Mouse (Mus musculus): ENCODE data around the gene Zfp408.

The Zfp408 gene

GRCm38 (mm10) chr2:91649553-91650359 lies at the start of gene Zfp408, which contains the start of gene Arhgap1:
TSS of gene Zfp408 (minus strand) at chr2:91649791.
TSS of gene Arhgap1 (plus strand) at chr2:91649860.
- peak; percentile 99 for DNase-seq (ENCODE audit: extremely low spot score, low spot score)

GRCm38 (mm10) chr2:91699225-91699624 lies 49.6 kb upstream of the Zfp408 start:
- no peak for DNase-seq (ENCODE audit: extremely low spot score, low spot score)

DNA sequence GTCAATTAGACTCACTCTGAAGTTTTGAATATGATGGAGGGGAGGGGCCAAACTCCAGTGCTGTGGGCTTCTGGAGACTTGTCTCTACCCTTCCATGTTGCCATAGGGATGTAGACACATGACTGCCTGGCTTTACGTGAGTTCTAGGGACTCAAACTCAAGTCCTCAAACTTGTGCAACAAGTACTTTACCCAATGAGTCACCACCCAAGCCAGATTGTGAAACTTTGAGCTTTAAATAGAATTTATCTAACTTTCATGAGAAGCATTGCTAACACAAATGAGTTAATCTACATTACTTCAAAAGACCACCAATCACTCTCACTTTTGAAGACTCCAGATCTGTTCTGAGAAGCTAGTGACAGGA lies 46.6 kb upstream of the Zfp408 start:
- DNase-seq (ENCODE audit: extremely low spot score, low spot score): no peak

GRCm38 (mm10) chr2:91695436-91696224 lies 46.0 kb upstream of the Zfp408 start:
- no peak for DNase-seq (ENCODE audit: extremely low spot score, low spot score)

- DNase-seq (ENCODE audit: extremely low spot score, low spot score): no peak
Observed at GRCm38 (mm10) chr2:91689452-91689851, 39.9 kb upstream of the Zfp408 start.

GRCm38 (mm10) chr2:91683919-91684318 lies 34.3 kb upstream of the Zfp408 start:
- DNase-seq (ENCODE audit: extremely low spot score, low spot score): no peak

GRCm38 (mm10) chr2:91682850-91683249 lies 33.3 kb upstream of the Zfp408 start:
- DNase-seq (ENCODE audit: extremely low spot score, low spot score): no peak

DNA sequence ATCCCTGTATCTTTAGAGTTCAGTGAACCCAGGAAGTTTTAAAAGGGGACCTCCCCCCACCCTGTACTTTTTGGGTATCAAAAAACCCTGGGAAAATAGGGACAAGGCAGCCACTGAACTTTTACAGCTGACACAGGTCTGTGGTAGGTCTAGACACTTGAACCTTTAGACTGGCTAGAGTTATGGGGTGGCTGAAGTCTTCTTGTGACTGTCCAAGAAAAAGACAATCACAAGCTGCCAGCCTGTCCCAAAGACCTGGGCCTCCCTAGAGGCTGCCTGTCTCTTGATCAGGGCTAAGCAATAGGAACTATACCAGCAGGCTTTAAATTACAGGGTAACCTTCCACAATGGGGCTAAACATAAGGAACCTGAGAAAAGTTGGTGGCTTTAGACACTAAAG lies 27.4 kb upstream of the Zfp408 start:
- DNase-seq (ENCODE audit: extremely low spot score, low spot score): no peak

DNA sequence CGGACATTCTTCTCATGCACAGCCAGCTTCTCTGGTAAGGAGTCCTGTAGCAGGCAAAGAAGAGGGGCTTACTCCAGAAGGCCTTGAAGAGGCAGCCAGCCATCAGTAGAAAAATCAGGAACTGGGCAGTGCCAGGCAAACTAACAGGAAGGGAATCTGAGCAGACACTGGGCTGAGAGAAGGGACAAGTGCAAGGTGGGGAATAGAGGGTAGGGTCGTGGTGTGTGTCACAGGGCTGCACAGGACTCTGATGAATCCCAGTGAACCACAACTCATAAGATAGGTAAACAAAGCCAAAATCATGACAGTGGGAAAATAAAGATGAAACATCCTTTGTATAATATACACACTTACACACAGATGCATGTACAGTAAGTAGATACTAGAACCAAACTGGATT lies 26.8 kb upstream of the Zfp408 start:
- DNase-seq (ENCODE audit: extremely low spot score, low spot score): no peak

DNA sequence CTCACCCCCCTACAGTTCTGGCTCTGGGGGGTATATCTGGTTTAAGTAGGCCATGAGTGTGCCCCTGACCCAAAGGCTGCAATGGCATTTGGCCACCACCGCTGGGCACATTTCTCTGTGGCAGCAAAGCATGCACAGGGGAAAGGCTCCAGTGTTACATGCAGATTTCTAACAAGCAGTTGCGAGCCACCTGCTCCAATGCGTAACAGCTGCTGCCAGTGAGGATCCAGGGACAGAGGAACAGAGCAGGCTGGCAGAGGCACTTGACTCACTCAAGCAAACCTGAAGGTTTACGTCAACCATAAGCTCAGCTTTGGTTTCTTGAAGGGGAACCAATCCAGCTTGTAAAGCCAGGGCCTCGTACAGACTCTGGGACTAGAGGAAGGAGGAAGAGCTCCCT lies 25.3 kb upstream of the Zfp408 start:
- no peak for DNase-seq (ENCODE audit: extremely low spot score, low spot score)

DNA sequence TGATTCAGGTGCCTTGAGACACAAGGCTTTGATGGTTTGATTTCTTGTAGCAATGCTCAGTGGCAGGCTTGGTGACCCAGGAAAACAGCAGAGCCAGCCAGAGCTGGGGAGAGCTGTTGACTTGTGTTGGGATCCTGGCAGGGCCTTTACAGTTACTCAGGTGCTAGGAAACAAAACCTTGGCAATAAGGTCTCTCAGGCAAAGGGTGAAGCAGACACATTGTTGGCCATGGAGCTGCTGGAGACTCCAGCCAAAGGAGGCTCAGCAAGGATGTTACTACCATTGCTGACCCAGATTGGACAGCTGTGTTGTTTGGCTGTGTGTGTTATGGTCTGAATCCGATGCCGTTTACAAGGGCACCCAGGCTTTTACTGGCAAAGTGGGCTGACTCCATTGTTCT lies 24.0 kb upstream of the Zfp408 start:
- DNase-seq (ENCODE audit: extremely low spot score, low spot score): no peak

GRCm38 (mm10) chr2:91670038-91670437 lies 20.4 kb upstream of the Zfp408 start:
- DNase-seq (ENCODE audit: extremely low spot score, low spot score): no peak

GRCm38 (mm10) chr2:91669326-91669725 lies 19.7 kb upstream of the Zfp408 start:
- no peak for DNase-seq (ENCODE audit: extremely low spot score, low spot score)

DNA sequence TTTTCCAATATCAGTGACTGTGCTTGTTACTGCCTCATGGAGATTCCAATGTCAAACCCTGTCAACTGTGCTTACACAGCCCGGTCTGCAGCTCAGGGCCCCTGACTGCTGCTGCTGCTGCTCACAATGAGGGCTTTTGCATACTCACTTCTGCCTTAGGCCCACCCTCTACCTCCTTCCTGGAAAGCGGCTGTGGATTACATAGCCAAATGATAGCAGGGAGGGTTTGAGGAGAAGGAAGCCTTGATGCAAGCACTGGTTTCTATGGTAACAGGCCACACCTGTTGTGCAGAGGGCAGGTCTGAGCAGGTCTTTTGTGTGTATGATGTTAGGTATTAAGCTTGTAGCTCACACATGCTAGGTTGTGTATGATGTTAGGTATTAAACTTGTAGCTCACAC lies 18.2 kb upstream of the Zfp408 start:
- no peak for DNase-seq (ENCODE audit: extremely low spot score, low spot score)

GRCm38 (mm10) chr2:91666386-91666910 lies 16.9 kb upstream of the Zfp408 start:
- no peak for DNase-seq (ENCODE audit: extremely low spot score, low spot score)

- no peak for DNase-seq (ENCODE audit: extremely low spot score, low spot score)
Observed at GRCm38 (mm10) chr2:91664780-91665179, 15.2 kb upstream of the Zfp408 start.

DNA sequence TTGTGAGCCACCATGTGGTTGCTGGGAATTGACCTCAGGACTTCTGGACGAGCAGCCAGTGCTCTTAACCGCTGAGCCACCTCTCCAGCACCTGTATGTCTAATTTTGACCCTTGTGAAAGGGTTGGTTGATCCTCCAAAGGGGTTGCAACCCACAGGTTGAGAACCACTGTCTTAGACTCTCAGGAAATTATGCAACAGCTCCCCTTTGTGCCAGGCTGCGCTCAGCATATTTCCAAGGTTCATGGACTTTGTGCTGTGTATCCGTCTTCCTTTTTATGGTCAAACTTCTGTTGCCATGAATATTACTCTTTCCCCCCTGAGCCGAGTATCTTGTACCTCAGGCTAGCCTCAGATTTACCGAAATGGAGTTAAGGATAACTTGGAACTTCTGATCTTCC lies 11.4 kb upstream of the Zfp408 start:
- no peak for DNase-seq (ENCODE audit: extremely low spot score, low spot score)

DNA sequence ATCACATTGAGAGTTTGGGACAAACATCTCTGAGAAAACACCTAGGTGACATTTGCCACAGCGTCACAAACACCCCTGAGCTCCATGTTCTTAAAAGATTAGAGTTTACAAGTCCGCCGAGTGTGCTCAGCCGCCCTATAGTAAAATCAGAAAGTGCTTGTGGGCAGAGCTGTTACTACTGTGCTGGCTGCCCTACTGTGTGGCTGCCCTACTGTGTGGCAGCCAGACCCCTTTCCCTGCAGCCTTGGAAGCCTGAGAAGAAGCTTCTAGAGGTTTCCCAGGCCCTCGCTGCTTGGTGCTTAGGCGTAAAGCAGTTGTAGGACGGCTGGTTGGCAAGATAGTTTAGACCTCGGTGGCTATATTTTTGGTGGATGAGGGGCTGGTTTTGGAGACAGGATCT lies 10.1 kb upstream of the Zfp408 start:
- no peak for DNase-seq (ENCODE audit: extremely low spot score, low spot score)

GRCm38 (mm10) chr2:91656774-91657173 lies 7.2 kb upstream of the Zfp408 start:
- DNase-seq (ENCODE audit: extremely low spot score, low spot score): no peak

GRCm38 (mm10) chr2:91655827-91656226 lies 6.2 kb upstream of the Zfp408 start:
- no peak for DNase-seq (ENCODE audit: extremely low spot score, low spot score)

DNA sequence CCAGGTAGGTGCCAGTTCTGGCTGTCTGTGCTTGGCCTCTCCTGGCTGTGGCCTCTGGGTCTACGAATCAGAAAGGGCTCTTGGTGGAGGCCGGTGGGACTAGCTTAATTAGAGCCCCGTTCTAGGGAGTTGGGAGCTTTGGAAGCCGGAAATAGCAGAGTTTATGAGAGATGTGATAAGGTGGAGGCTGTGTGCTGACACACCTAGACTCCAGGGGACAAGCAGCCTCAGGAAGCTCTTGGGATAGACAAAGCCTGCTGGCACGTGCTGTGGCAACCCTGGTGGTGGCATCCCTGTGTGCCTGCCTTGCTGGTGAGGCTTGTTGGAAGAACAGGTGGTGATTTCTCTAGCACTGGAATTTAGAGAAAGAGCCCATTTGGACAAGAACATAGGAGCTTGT lies 5.8 kb upstream of the Zfp408 start:
- DNase-seq (ENCODE audit: extremely low spot score, low spot score): no peak

- no peak for DNase-seq (ENCODE audit: extremely low spot score, low spot score)
Observed at GRCm38 (mm10) chr2:91652863-91653262, 3.3 kb upstream of the Zfp408 start.
